Mouse (Mus musculus): ENCODE data around the gene Cdhr3. TPM values are rescaled to one million over a fixed set of nuclear protein-coding genes. Genes with fewer than 3 reads are reported as not detected.
"Not testable (repeated sequence)": the region's sequence is repeated elsewhere in the genome, so short reads cannot be mapped to it uniquely, and the experiment has no call there.

The Cdhr3 gene
- polyA plus RNA-seq, 1 experiment = not detected

GRCm38 (mm10) chr12:33076309-33076708, 16.4 kb downstream of the Cdhr3 start:
- TF ChIP-seq CTCF (conservative IDR thresholded peaks at IDR 0.05; ENCODE audit: insufficient read depth, insufficient read length, low read depth, low read length) (no peak), POLR2A (IDR thresholded peaks at IDR 0.05; ENCODE audit: low read depth, low read length) (no peak)
- Histone ChIP-seq H3K27ac (ENCODE audit: insufficient read depth, low read depth, low read length) (no peak overlapping the region), H3K27me3 (replicated peaks; ENCODE audit: control insufficient read depth, insufficient read depth, low read length) (no peaks in the 10 kb centered on the region), H3K36me3 (ENCODE audit: control insufficient read depth, insufficient read depth, low read length) (no peaks in the 10 kb centered on the region), H3K4me1 (ENCODE audit: control insufficient read depth, insufficient read depth, low read length) (no peaks in the 10 kb centered on the region), H3K4me3 (ENCODE audit: insufficient read depth, low read depth, low read length) (no peak overlapping the region)
- 55% methylated on average over 3 of the region's 3 CpGs for WGBS
- no peak for DNase-seq

- WGBS = 62% methylated on average over 8 of the region's 8 CpGs
- H3K36me3 ChIP-seq (ENCODE audit: control insufficient read depth, insufficient read depth, low read length) = no peaks in the 10 kb centered on the region
- no peaks in the 10 kb centered on the region for H3K27me3 ChIP-seq (replicated peaks; ENCODE audit: control insufficient read depth, insufficient read depth, low read length)
- DNase-seq = no peak
- no peaks in the 10 kb centered on the region for H3K4me1 ChIP-seq (ENCODE audit: control insufficient read depth, insufficient read depth, low read length)
- TF ChIP-seq POLR2A (IDR thresholded peaks at IDR 0.05; ENCODE audit: low read depth, low read length) (no peak), CTCF (conservative IDR thresholded peaks at IDR 0.05; ENCODE audit: insufficient read depth, insufficient read length, low read depth, low read length) (no peak)
- H3K27ac ChIP-seq (ENCODE audit: insufficient read depth, low read depth, low read length) = no peak overlapping the region
- no peak overlapping the region for H3K4me3 ChIP-seq (ENCODE audit: insufficient read depth, low read depth, low read length)
Observed at GRCm38 (mm10) chr12:33071901-33072672, 20.6 kb downstream of the Cdhr3 start.

- no peak for DNase-seq
- Histone ChIP-seq H3K4me3 (ENCODE audit: insufficient read depth, low read depth, low read length) (no peak overlapping the region), H3K27me3 (replicated peaks; ENCODE audit: control insufficient read depth, insufficient read depth, low read length) (no peaks in the 10 kb centered on the region), H3K4me1 (ENCODE audit: control insufficient read depth, insufficient read depth, low read length) (no peaks in the 10 kb centered on the region), H3K36me3 (ENCODE audit: control insufficient read depth, insufficient read depth, low read length) (no peaks in the 10 kb centered on the region), H3K27ac (ENCODE audit: insufficient read depth, low read depth, low read length) (no peak overlapping the region)
- 47% methylated on average over 2 of the region's 2 CpGs for WGBS
- TF ChIP-seq CTCF (conservative IDR thresholded peaks at IDR 0.05; ENCODE audit: insufficient read depth, insufficient read length, low read depth, low read length) (no peak), POLR2A (IDR thresholded peaks at IDR 0.05; ENCODE audit: low read depth, low read length) (no peak)
Observed at GRCm38 (mm10) chr12:33068977-33069376, 23.7 kb downstream of the Cdhr3 start.

- Histone ChIP-seq H3K27ac (ENCODE audit: insufficient read depth, low read depth, low read length) (no peak overlapping the region), H3K4me1 (ENCODE audit: control insufficient read depth, insufficient read depth, low read length) (no peaks in the 10 kb centered on the region), H3K27me3 (replicated peaks; ENCODE audit: control insufficient read depth, insufficient read depth, low read length) (no peaks in the 10 kb centered on the region), H3K4me3 (ENCODE audit: insufficient read depth, low read depth, low read length) (no peak overlapping the region), H3K36me3 (ENCODE audit: control insufficient read depth, insufficient read depth, low read length) (no peaks in the 10 kb centered on the region)
- 73% methylated on average over 4 of the region's 4 CpGs for WGBS
- TF ChIP-seq POLR2A (IDR thresholded peaks at IDR 0.05; ENCODE audit: low read depth, low read length) (no peak), CTCF (conservative IDR thresholded peaks at IDR 0.05; ENCODE audit: insufficient read depth, insufficient read length, low read depth, low read length) (peak; percentile 33; the same call in 1 of the 2 replicates)
- no peak for DNase-seq
Observed at GRCm38 (mm10) chr12:33066355-33066754, 26.3 kb downstream of the Cdhr3 start.

GRCm38 (mm10) chr12:33065162-33065561, 27.5 kb downstream of the Cdhr3 start:
- H3K4me3 ChIP-seq (ENCODE audit: insufficient read depth, low read depth, low read length) = no peak overlapping the region
- no peaks in the 10 kb centered on the region for H3K27me3 ChIP-seq (replicated peaks; ENCODE audit: control insufficient read depth, insufficient read depth, low read length)
- no peaks in the 10 kb centered on the region for H3K4me1 ChIP-seq (ENCODE audit: control insufficient read depth, insufficient read depth, low read length)
- DNase-seq = no peak
- H3K36me3 ChIP-seq (ENCODE audit: control insufficient read depth, insufficient read depth, low read length) = no peaks in the 10 kb centered on the region
- TF ChIP-seq POLR2A (IDR thresholded peaks at IDR 0.05; ENCODE audit: low read depth, low read length) (no peak), CTCF (conservative IDR thresholded peaks at IDR 0.05; ENCODE audit: insufficient read depth, insufficient read length, low read depth, low read length) (no peak)
- WGBS = 79% methylated on average over 3 of the region's 3 CpGs
- H3K27ac ChIP-seq (ENCODE audit: insufficient read depth, low read depth, low read length) = no peak overlapping the region

GRCm38 (mm10) chr12:33064266-33064665, 28.4 kb downstream of the Cdhr3 start:
- DNase-seq = no peak
- H3K36me3 ChIP-seq (ENCODE audit: control insufficient read depth, insufficient read depth, low read length) = no peaks in the 10 kb centered on the region
- H3K27me3 ChIP-seq (replicated peaks; ENCODE audit: control insufficient read depth, insufficient read depth, low read length) = no peaks in the 10 kb centered on the region
- TF ChIP-seq CTCF (conservative IDR thresholded peaks at IDR 0.05; ENCODE audit: insufficient read depth, insufficient read length, low read depth, low read length) (no peak), POLR2A (IDR thresholded peaks at IDR 0.05; ENCODE audit: low read depth, low read length) (no peak)
- no peak overlapping the region for H3K4me3 ChIP-seq (ENCODE audit: insufficient read depth, low read depth, low read length)
- H3K4me1 ChIP-seq (ENCODE audit: control insufficient read depth, insufficient read depth, low read length) = no peaks in the 10 kb centered on the region
- H3K27ac ChIP-seq (ENCODE audit: insufficient read depth, low read depth, low read length) = no peak overlapping the region
- WGBS = 35% methylated on average over 2 of the region's 2 CpGs

- H3K27me3 ChIP-seq (replicated peaks; ENCODE audit: control insufficient read depth, insufficient read depth, low read length) = no peaks in the 10 kb centered on the region
- no peaks in the 10 kb centered on the region for H3K4me1 ChIP-seq (ENCODE audit: control insufficient read depth, insufficient read depth, low read length)
- whole genome bisulfite sequencing = 77% methylated on average over 2 of the region's 2 CpGs
- TF ChIP-seq CTCF (conservative IDR thresholded peaks at IDR 0.05; ENCODE audit: insufficient read depth, insufficient read length, low read depth, low read length) (no peak), POLR2A (IDR thresholded peaks at IDR 0.05; ENCODE audit: low read depth, low read length) (no peak)
- H3K36me3 ChIP-seq (ENCODE audit: control insufficient read depth, insufficient read depth, low read length) = no peaks in the 10 kb centered on the region
- H3K4me3 ChIP-seq (ENCODE audit: insufficient read depth, low read depth, low read length) = no peak overlapping the region
- DNase-seq = no peak
- no peak overlapping the region for H3K27ac ChIP-seq (ENCODE audit: insufficient read depth, low read depth, low read length)
Observed at GRCm38 (mm10) chr12:33063250-33063649, 29.4 kb downstream of the Cdhr3 start.

- 33% methylated on average over 2 of the region's 2 CpGs for WGBS
- not testable (repeated sequence) for H3K4me1 ChIP-seq (ENCODE audit: control insufficient read depth, insufficient read depth, low read length); H3K27me3 ChIP-seq (replicated peaks; ENCODE audit: control insufficient read depth, insufficient read depth, low read length); H3K27ac ChIP-seq (ENCODE audit: insufficient read depth, low read depth, low read length); H3K4me3 ChIP-seq (ENCODE audit: insufficient read depth, low read depth, low read length); DNase-seq; H3K36me3 ChIP-seq (ENCODE audit: control insufficient read depth, insufficient read depth, low read length)
Observed at GRCm38 (mm10) chr12:33062379-33062778, 30.3 kb downstream of the Cdhr3 start.

Data from kidney, adult 2 months (tissue).